Mouse (Mus musculus): ENCODE measurements around the gene Rilp.
"Not testable (repeated sequence)": the region's sequence is repeated elsewhere in the genome, so short reads cannot be mapped to it uniquely, and the experiment has no call there.

The Rilp gene

GRCm38 (mm10) chr11:75534286-75535033, 24.6 kb downstream of the Rilp start:
- DNase-seq, result peak; percentile 53

- peak; percentile 50 for DNase-seq
These were observed 25.4 kb downstream of the Rilp start for GRCm38 (mm10) chr11:75535106-75535795.

GRCm38 (mm10) chr11:75536255-75537024, 26.5 kb downstream of the Rilp start:
- no peak for DNase-seq

GRCm38 (mm10) chr11:75537025-75537414, 27.1 kb downstream of the Rilp start:
- no peak for DNase-seq

- peak; percentile 60 for DNase-seq
These were observed 27.7 kb downstream of the Rilp start for GRCm38 (mm10) chr11:75537491-75538183.

- no peak for DNase-seq
These were observed 28.5 kb downstream of the Rilp start for GRCm38 (mm10) chr11:75538184-75538969.

- DNase-seq, result no peak
These were observed 29.0 kb downstream of the Rilp start for GRCm38 (mm10) chr11:75538970-75539299.

GRCm38 (mm10) chr11:75540209-75540608, 30.3 kb downstream of the Rilp start:
- DNase-seq, result no peak

- DNase-seq, result no peak
These were observed 31.1 kb downstream of the Rilp start for GRCm38 (mm10) chr11:75540710-75541581.

- DNase-seq, result no peak
These were observed 34.8 kb downstream of the Rilp start for GRCm38 (mm10) chr11:75544713-75545112.

GRCm38 (mm10) chr11:75546057-75546456, 36.2 kb downstream of the Rilp start:
- no peak for DNase-seq

- DNase-seq, result no peak
These were observed 39.8 kb downstream of the Rilp start for GRCm38 (mm10) chr11:75549658-75550111.

- DNase-seq, result no peak
These were observed 40.5 kb downstream of the Rilp start for GRCm38 (mm10) chr11:75550200-75550946.

GRCm38 (mm10) chr11:75551321-75551720, 41.4 kb downstream of the Rilp start:
- no peak for DNase-seq

- DNase-seq, result peak; percentile 79
These were observed 42.1 kb downstream of the Rilp start for GRCm38 (mm10) chr11:75551961-75552441.

GRCm38 (mm10) chr11:75552906-75553482, 43.1 kb downstream of the Rilp start:
- no peak for DNase-seq

- DNase-seq, result not testable (repeated sequence)
These were observed 46.1 kb downstream of the Rilp start for GRCm38 (mm10) chr11:75556006-75556405.

GRCm38 (mm10) chr11:75557142-75557541, 47.2 kb downstream of the Rilp start:
- no peak for DNase-seq

- DNase-seq, result no peak
These were observed 48.2 kb downstream of the Rilp start for GRCm38 (mm10) chr11:75558101-75558500.

Data from cerebellum, adult 8-10 months (tissue).